Mouse (Mus musculus) bone marrow, adult 2 months (tissue): ENCODE measurements around the gene Ighmbp2. TPM values are rescaled to one million over a fixed set of nuclear protein-coding genes. Genes with fewer than 3 reads are reported as not detected.
A peak's percentile ranks its signal among the peaks of the same experiment; 100 is the strongest.

Experiments
- H3K27ac ChIP-seq: fragments of 200-500 bp; 2 replicates; pipeline ENCODE4 v1.5.1; 2012; ENCODE audit warnings: low read depth, mild to moderate bottlenecking, control low read depth, inconsistent platforms, low read length; ENCODE audit not compliant: control insufficient read depth, poor library complexity, insufficient read depth
- H3K4me1 ChIP-seq: fragments of 200-500 bp; 2 replicates; pipeline ENCODE4 v1.6.1; 2011; ENCODE audit warnings: low read length; ENCODE audit not compliant: control insufficient read depth, insufficient read depth
- H3K4me3 ChIP-seq: fragments of 200-500 bp; replicated peaks from 2 replicates; pipeline ENCODE3; 2011; ENCODE audit warnings: mild to moderate bottlenecking, low read depth, low read length, control low read depth; ENCODE audit not compliant: control insufficient read depth
- CTCF ChIP-seq: fragments of 200-500 bp; IDR thresholded peaks from 2 replicates; pipeline ENCODE4 v1.5.1; 2011; ENCODE audit warnings: low read length, control low read depth; ENCODE audit not compliant: control insufficient read depth, insufficient read depth
- POLR2A ChIP-seq: fragments of 200-500 bp; IDR thresholded peaks from 2 replicates; pipeline ENCODE4 v1.6.1; 2011; ENCODE audit warnings: low read depth, mild to moderate bottlenecking, control low read depth, low read length, borderline replicate concordance; ENCODE audit not compliant: control insufficient read depth
- WGBS: fragments of 180-500 bp; shearing (Covaris S2); methylation state at CpG from one replicate; pipeline ENCODE4 v1.1.7; 2018; 5-methylcytosine and 5-hydroxymethylcytosine counted together
- polyA plus RNA-seq: library from polyadenylated mRNA; stranded (reverse); fragments of >200 nt; gene quantifications from 2 replicates; pipeline ENCODE4 v1.2.4, GENCODE M21; 2011; ENCODE audit warnings: low replicate concordance; ENCODE audit not compliant: missing spikeins, insufficient read depth, insufficient read length

Gene Ighmbp2
- 1.8 and 5.5 TPM in 2 replicates for polyA plus RNA-seq

DNA sequence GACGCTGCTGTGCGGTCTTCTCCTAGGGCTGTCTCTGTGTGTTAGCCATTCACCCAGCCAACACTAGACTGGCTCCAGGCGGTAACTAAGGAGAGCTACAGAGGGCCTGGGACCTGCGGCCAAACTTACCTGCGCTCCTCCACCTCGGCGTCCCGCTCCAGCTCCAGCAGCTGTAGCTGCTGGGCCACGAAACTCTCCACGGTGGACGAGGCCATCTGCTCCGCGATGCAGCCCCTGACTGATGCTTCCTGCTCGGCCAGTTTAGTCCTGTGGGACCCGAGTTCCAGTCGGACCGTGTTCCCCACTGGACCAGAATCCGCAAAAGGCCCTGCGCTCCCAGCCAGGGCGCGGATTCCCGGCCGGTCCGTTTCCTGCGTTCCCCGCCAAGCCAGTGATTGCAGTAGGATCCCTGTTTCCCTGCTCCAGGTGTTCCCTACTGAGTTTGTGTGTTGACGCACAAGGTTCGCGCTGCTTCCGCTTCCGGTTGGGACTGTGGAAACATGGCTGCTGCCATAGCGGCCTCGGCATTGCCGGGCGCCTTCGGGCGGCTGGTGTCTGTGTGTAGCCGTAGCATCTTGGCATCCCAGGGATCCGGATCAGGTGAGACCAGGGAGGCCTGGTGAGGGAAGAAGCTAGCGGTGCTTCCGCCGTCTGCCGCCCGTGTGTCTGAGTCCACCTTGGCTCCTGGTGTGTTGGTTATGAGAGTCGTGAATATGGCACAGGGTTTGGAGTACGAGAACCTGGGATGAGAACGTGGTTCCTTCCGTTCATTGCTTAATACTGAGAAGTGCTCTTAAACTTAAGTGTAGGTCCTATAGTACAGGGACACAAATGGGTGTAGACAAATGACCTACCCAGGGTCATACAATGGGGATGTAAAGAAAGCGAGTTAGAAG, at the start of gene Ighmbp2, which contains the start of gene Mrpl21:
Ighmbp2 (minus strand) TSS at position 446 of the 896 bp plus-strand sequence.
Mrpl21 (plus strand) TSS at position 330 of the 896 bp plus-strand sequence.
- peak within 1 kb of the TSS; percentile 91 for H3K4me3 ChIP-seq
- under 1% methylated on average over 49 of the region's 49 CpGs for WGBS
- H3K27ac ChIP-seq, result peak within 1 kb of the TSS; percentile 20; the same call in 1 of the 2 replicates
- TF ChIP-seq CTCF, result no peak
- peak; percentile 84 for TF ChIP-seq POLR2A
- no peaks in the 10 kb centered on the region; the same call in 1 of the 2 replicates for H3K4me1 ChIP-seq

DNA sequence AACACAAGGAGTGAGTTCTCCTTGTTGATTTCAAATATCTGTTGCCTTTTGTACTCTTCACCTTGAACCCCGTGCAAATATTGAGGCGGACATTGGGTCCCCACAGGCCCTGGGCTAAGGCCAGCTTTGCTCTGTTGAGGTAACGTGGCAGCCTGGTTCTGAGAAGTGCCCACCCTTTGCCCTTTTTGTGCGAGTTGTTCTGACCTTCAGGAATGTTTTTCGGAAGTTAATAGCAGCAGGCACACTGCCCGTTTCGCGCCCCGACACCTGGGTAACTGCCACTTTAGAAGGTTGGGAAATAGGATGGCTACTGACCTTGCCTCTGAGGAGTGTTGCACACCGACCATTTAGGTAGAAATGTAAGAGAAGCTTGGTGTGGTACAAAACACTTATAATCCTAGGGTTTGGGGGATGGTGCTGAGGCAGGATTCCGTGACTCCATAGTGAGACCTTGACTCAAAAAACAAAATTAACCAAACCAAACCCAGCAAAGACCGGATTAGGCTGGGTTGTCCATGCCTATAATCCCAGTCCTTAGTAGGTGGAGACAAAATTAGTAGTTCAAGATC, 43.7 kb upstream of the Ighmbp2 start:
- TF ChIP-seq POLR2A (no peak), CTCF (no peak)
- Histone ChIP-seq H3K4me1 (peaks cover 6% of the 10 kb centered on the region), H3K27ac (no peak overlapping the region), H3K4me3 (no peak overlapping the region)
- 57% methylated on average over 12 of the region's 12 CpGs for WGBS

DNA sequence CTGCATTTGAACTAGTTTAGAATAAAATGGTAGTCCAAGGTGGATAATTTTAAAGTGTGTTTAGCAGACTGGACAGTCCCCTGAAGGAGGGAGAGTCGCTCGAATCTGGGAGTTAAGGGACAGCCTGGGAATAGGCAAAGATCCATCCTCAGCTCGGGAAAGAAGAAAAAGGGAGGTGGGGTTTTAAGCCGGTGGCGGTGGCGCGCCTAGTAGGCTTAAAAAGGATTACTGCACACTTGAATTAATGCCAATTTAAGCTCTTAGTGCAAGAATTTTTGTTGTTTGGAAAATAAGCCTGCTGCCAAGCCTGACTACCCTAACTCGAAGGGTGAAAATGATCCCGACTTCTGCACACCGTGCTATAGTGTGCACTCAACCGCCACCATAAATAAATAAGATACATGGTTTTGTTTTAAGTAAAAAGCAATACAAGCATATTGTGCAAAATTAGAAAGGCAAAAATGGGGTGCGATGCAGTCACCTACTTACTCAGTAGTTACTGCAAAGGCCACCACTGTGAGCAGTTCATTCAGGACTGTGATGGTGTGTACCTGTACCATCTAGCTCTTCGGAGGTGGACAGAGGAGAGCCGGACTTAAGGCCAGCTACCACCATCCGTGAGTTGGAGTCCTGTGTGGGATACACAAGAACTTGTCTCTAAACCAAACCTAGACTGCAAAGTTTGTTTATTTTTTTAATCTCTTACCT, 43.1 kb upstream of the Ighmbp2 start:
- Histone ChIP-seq H3K4me1 (peaks cover 6% of the 10 kb centered on the region), H3K4me3 (peak overlapping the region; percentile 46), H3K27ac (peak overlapping the region; percentile 96; the same call in 1 of the 2 replicates)
- WGBS, result 22% methylated on average over 15 of the region's 15 CpGs
- TF ChIP-seq CTCF, result no peak
- TF ChIP-seq POLR2A, result no peak

DNA sequence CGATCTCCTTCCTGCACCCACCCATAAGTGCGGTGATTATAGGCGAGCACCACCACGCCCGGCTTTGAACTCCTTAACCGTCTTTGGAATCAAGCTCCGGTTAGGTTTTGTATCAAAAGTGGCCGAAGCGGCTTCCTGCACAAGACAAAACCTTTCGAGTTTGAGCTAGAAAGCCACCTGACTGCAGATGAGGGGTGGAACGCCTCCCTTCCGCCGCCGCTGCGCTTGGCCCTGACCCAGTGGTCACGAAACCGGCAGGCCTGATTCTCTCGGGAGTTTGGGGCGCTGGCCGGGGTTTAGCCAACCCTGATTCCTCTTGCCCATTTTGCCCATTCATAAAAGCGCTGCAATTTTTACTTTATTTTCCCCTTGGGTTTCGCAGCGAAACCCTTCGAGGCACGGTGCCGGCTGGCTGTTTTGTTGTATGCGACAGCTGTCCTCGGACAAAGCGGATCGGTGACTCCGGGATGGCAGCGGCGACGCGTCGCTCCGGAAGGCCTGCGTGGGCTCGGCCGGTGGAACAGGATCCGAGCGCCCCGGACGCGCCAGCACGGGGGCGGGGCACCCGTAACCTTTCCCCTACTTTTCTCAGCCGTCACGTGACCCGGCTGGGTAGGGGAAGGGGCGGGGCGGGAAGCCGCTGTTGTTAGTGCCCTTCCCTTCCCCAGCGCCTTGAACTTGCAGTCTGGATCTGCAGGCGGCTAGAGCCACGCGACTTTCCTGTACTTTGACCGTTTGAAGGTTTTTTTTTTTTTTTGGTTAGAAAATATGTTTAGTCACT, 42.3 kb upstream of the Ighmbp2 start:
- Histone ChIP-seq H3K4me3 (peak overlapping the region; percentile 91), H3K27ac (peak overlapping the region; percentile 96), H3K4me1 (peaks cover 6% of the 10 kb centered on the region)
- TF ChIP-seq POLR2A, result peak; percentile 58; the same call in 1 of the 2 replicates
- TF ChIP-seq CTCF, result no peak
- under 1% methylated on average over 59 of the region's 59 CpGs for WGBS

DNA sequence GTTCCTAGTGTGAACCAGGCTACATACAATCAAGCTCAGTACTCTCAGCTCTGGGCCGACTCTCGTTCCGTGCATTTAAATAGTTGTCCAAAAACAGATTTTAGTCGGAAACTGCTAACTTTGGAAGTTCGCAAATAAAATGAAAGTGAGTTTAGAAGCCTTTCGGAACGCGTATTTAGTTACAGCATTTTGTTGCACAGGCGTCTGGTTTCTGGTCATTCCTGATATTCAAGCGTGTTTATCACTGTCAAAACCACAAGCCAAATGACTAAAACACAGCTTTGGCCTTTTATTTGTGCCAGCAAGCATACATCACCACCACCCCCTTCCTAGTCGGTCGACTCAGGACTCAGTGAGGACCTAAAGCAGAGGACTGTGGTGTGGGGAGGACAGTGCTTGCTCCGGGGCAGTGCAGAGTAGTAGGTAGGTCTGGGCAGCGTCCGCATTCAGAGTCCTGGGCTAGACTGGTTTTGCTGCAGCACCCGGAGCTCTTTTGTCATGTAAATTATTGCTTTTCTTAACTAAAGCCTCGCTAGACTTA, 41.5 kb upstream of the Ighmbp2 start:
- Histone ChIP-seq H3K4me1 (peaks cover 6% of the 10 kb centered on the region), H3K27ac (peak overlapping the region; percentile 96), H3K4me3 (peak overlapping the region; percentile 91)
- TF ChIP-seq POLR2A (peak; percentile 24; the same call in 1 of the 2 replicates), CTCF (no peak)
- under 1% methylated on average over 17 of the region's 17 CpGs for WGBS

DNA sequence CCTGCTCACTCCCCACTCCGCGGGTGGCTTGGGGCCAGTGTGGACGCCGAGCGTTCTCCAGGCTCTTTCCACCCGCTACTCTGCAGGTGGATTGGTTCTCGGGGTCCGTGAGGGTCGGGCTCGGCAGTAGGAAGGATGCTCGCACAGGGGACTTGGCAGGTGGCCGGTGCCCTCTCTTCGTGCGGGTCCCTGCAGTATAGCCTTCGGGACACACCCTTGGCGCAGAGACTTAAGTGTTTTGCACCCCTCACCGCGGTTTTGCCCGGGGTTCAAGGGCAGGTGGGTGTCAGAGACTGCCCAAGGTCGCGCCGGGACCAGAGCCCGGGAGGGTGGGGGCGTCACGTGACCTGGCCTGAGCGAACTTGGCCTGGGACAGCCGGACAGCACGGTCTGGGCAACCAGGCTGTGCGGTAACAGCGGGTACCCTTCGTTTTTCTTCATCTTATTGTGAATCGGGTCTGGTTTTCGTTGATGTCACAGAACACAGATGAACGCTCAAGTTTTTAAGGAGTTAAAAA, 41.0 kb upstream of the Ighmbp2 start:
- Histone ChIP-seq H3K27ac (peak overlapping the region; percentile 77), H3K4me3 (peak overlapping the region; percentile 91), H3K4me1 (peaks cover 6% of the 10 kb centered on the region)
- under 1% methylated on average over 34 of the region's 34 CpGs for WGBS
- TF ChIP-seq POLR2A, result no peak
- TF ChIP-seq CTCF, result no peak

DNA sequence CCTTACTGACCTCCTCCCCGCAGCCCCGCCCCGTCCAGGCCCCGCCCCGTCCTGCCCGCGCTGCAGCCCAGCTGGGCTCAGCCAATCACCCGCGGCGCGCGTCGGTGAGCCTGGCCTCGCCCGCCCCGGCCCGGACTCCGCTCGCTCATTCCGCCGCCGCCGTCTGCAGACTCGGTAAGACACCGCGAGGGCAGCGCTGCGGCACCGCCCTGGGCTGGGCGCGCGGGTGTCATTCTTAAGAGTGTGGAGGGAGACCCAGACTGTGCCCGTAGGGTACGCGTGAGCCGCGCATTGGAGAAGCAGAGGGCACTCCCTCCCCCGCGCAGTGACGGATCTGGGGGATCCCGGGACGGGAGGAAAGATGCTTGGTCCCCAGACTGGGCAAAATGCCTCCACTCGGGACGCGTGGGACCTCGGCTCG, 40.4 kb upstream of the Ighmbp2 start:
- WGBS, result 2% methylated on average over 47 of the region's 47 CpGs
- peaks cover 6% of the 10 kb centered on the region for H3K4me1 ChIP-seq
- peak overlapping the region; percentile 77 for H3K27ac ChIP-seq
- TF ChIP-seq POLR2A (peak; percentile 93), CTCF (no peak)
- peak overlapping the region; percentile 91 for H3K4me3 ChIP-seq
